Mouse (Mus musculus) heart, adult 2 months (tissue): ENCODE data around the gene Smtn. TPM values are rescaled to one million over a fixed set of nuclear protein-coding genes. Genes with fewer than 3 reads are reported as not detected.

Experiments
- DNase-seq, 2 experiments: peaks; one replicate each; pipeline ENCODE4 v3.0.0; 2021
- H3K27ac ChIP-seq: fragments of 200-600 bp; 2 replicates; pipeline ENCODE4 v1.8.1; 2022
- H3K27me3 ChIP-seq: fragments of 200-500 bp; 2 replicates; pipeline ENCODE4 v1.6.1; 2012; ENCODE audit warnings: mild to moderate bottlenecking, low read length, inconsistent platforms, mixed read lengths; ENCODE audit not compliant: control insufficient read depth, insufficient read depth
- H3K36me3 ChIP-seq: fragments of 200-500 bp; 2 replicates; pipeline ENCODE4 v1.6.1; 2012; ENCODE audit warnings: low read length, inconsistent platforms; ENCODE audit not compliant: control insufficient read depth, insufficient read depth
- H3K4me1 ChIP-seq: fragments of 200-500 bp; 2 replicates; pipeline ENCODE4 v1.6.1; 2011; ENCODE audit warnings: low read length; ENCODE audit not compliant: control insufficient read depth, insufficient read depth
- H3K4me3 ChIP-seq: fragments of 200-600 bp; 2 replicates; pipeline ENCODE4 v1.8.1; 2022
- H3K79me2 ChIP-seq: fragments of 200-500 bp; replicated peaks from 2 replicates; pipeline ENCODE4 v1.6.1; 2012; ENCODE audit warnings: mild to moderate bottlenecking, inconsistent platforms, low read length, moderate library complexity, mixed read lengths; ENCODE audit not compliant: control insufficient read depth, insufficient read depth
- H3K9ac ChIP-seq: fragments of 200-500 bp; 2 replicates; pipeline ENCODE4 v1.6.1; 2012; ENCODE audit warnings: low read depth, mild to moderate bottlenecking, control low read depth, inconsistent platforms, low read length, mixed read lengths
- CTCF ChIP-seq: fragments of 200-600 bp; IDR thresholded peaks from 2 replicates; pipeline ENCODE4 v1.8.1; 2022; ENCODE audit warnings: antibody characterized with exemption, mild to moderate bottlenecking, moderate library complexity
- EP300 ChIP-seq: fragments of 200-500 bp; IDR thresholded peaks from 2 replicates; pipeline ENCODE4 v1.6.1; 2011; ENCODE audit warnings: low read depth, low read length, control low read depth; ENCODE audit not compliant: insufficient read depth
- POLR2A ChIP-seq: fragments of 200-500 bp; IDR thresholded peaks from 2 replicates; pipeline ENCODE4 v1.6.1; 2011; ENCODE audit warnings: mild to moderate bottlenecking, low read depth, low read length, control low read depth; ENCODE audit not compliant: insufficient read depth
- WGBS: fragments of 180-500 bp; shearing (Covaris S2); methylation state at CpG from one replicate; pipeline ENCODE4 v1.1.7; 2018; 5-methylcytosine and 5-hydroxymethylcytosine counted together
- intact Hi-C: fragments of 180-260 bp; cut with DNase I; formaldehyde crosslinking; loops from one replicate; pipeline ENCODE4 v1.15.1; 2025
- polyA plus RNA-seq: library from polyadenylated mRNA; depleted of rRNA; stranded (reverse); fragments of >200 nt; gene quantifications from 2 replicates; pipeline ENCODE4 v1.2.3, GENCODE M21; 2012
- total RNA-seq, 2 experiments: library from RNA; stranded (reverse); gene quantifications; 2 replicates each; pipeline ENCODE4 v1.2.3; 2021

The Smtn gene
- total and polyA plus RNA-seq, 3 experiments = 137 to 167 (median 154) TPM

DNA sequence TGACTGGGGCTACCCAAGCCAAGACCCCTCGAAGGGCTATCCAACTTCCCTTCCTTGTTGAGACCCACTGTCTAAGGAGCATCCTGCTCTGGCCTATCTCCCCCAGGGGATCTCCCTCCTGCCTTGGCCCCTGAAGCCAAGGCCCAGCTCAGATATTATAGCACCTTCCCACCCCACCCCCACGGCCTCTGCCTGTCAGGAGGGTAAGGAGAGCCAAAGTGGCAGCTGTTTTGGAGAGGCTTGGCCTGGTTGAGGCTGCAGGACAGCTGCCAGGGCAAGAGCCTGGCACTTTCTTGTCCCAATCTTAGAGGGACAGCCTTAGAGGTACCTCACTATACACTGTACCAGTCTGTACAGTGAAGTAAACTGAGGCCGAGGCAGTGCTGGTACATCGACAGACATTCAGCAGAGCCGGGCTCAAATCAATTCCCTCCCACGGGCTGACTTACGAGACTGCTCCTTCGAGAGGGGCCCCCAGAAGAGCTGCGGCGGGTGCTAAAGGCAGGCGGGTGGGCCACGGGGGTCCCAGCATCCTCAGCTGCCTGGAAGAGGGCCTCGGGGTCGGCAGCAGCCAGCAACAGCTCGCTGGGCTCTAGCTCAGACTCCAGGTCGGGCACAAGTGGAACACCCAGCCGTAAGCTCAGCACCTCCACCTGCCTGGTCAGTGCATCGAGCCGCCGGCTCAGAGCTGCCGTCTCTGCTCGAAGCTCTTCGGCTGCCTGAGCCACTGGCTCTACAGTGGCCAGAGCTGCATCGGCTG, 13.3 kb downstream of the Smtn start:
- 60% methylated on average over 24 of the region's 24 CpGs for WGBS
- Histone ChIP-seq H3K79me2 (no peaks in the 10 kb centered on the region), H3K4me3 (peak overlapping the region; percentile 32), H3K4me1 (no peaks in the 10 kb centered on the region; the same call in 1 of the 2 replicates), H3K27ac (peak overlapping the region; percentile 91), H3K9ac (peak overlapping the region; percentile 76), H3K36me3 (peaks cover 2% of the 10 kb centered on the region; the same call in 1 of the 2 replicates), H3K27me3 (no peaks in the 10 kb centered on the region)
- intact Hi-C loops = no loop called here
- TF ChIP-seq EP300 (no peak), POLR2A (0 out of 2 replicates have a peak, but pooled peaks have one; percentile 28), CTCF (no peak)
- peak; percentile 57 to 69 for DNase-seq

DNA sequence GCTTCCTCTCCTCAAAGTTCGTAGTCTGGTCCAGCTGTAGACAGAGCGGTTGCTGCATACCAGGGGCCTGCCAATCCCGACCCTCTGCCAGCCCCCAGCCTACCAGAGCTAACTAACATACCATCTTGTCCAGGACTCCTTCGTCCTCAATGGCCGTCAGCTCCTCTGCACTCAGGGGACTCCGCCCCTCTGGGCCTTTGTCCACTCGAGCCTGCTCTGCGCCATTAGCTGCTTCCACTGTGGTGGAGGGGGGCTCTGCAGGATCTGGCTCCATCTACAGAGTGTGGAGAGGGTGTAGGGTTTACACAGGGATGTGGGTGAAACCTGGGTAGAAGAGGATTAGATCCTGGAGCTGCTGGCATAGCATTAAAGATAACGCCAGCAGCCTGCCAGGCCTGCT, 14.2 kb downstream of the Smtn start:
- Histone ChIP-seq H3K36me3 (peaks cover 2% of the 10 kb centered on the region; the same call in 1 of the 2 replicates), H3K27ac (peak overlapping the region; percentile 91)
- intact Hi-C loops = no loop called here

DNA sequence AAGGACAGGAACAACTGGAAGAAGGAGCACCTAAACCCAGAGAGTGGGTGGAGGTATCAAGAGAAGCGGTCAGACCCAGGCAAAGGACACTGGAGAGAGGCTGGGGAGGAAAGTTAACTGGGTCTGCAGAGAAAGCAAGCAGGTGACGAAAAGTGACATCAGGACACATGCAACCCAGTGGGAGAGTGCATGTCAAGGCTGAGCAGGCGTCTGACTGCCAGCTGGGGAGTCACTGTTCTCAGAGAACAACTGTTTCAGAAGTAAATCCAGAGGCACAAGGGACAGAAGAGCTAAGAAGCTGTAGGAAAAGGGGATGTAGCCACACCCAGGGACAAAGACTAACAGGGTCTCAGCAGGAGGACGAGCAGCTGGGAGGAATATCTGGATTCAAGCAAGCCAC, 14.9 kb downstream of the Smtn start:
- Histone ChIP-seq H3K9ac (no peak overlapping the region), H3K27me3 (no peaks in the 10 kb centered on the region), H3K4me1 (peaks cover 1% of the 10 kb centered on the region; the same call in 1 of the 2 replicates), H3K4me3 (no peak overlapping the region), H3K27ac (peak overlapping the region; percentile 91; the same call in 1 of the 2 replicates), H3K79me2 (no peaks in the 10 kb centered on the region), H3K36me3 (peaks cover 2% of the 10 kb centered on the region; the same call in 1 of the 2 replicates)
- no peak for DNase-seq
- WGBS = 56% methylated on average over 4 of the region's 4 CpGs
- TF ChIP-seq POLR2A = no peak
- no peak for TF ChIP-seq CTCF
- no peak for TF ChIP-seq EP300
- intact Hi-C loops = no loop called here

More for the DNA sequence above, 14.2 kb downstream of the Smtn start:
- 60% methylated on average over 9 of the region's 9 CpGs for WGBS
- no peaks in the 10 kb centered on the region for H3K79me2 ChIP-seq
- DNase-seq = peak in 1 of 2 experiments; percentile 49
- TF ChIP-seq CTCF = no peak
- 0 out of 2 replicates have a peak, but pooled peaks have one; percentile 23 for TF ChIP-seq POLR2A
- peak overlapping the region; percentile 32 for H3K4me3 ChIP-seq
- H3K27me3 ChIP-seq = no peaks in the 10 kb centered on the region
- H3K4me1 ChIP-seq = peaks cover 1% of the 10 kb centered on the region; the same call in 1 of the 2 replicates
- H3K9ac ChIP-seq = peak overlapping the region; percentile 25

DNA sequence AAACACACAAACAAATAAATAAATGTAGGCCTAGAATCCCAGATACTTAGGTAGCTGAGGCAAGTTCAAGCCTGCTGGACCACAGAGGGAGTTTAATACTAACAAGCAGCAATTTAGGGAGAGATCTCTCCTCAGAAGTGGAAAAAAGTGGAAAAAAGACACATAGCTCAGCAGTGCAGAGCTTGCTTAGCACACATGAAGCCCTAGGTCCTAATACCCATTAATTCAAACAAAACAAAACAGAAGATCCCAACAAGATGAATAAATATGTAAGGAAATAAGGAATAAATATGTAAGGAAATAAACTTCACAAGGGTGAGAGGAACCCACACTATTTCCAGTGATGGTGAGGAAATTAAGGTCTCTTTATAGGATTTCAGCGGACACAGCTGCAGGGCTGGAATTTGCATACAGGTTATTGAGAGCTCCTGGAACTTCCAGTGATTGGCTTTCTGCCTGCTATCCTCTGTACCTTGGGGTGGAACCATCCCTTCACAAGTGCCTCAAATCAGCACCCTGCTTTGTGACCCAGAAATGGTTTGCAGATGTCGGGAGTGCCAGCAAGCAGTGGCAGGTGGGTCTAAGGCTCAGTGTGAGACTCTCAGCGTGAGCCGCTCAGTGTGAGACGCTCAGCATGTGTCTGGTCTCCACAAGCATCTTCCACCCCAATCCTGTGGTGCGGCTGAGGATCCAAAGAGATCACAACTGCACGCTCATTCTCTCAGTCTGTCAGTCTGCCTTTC, 16.4 kb downstream of the Smtn start:
- Histone ChIP-seq H3K27ac (no peak overlapping the region), H3K9ac (no peak overlapping the region), H3K4me3 (no peak overlapping the region), H3K27me3 (no peaks in the 10 kb centered on the region), H3K79me2 (no peaks in the 10 kb centered on the region), H3K36me3 (peaks cover 2% of the 10 kb centered on the region), H3K4me1 (peaks cover 1% of the 10 kb centered on the region; the same call in 1 of the 2 replicates)
- TF ChIP-seq POLR2A = no peak
- no peak for TF ChIP-seq EP300
- no peak for TF ChIP-seq CTCF
- WGBS = 84% methylated on average over 7 of the region's 7 CpGs
- no peak for DNase-seq
- intact Hi-C loops = no loop called here

DNA sequence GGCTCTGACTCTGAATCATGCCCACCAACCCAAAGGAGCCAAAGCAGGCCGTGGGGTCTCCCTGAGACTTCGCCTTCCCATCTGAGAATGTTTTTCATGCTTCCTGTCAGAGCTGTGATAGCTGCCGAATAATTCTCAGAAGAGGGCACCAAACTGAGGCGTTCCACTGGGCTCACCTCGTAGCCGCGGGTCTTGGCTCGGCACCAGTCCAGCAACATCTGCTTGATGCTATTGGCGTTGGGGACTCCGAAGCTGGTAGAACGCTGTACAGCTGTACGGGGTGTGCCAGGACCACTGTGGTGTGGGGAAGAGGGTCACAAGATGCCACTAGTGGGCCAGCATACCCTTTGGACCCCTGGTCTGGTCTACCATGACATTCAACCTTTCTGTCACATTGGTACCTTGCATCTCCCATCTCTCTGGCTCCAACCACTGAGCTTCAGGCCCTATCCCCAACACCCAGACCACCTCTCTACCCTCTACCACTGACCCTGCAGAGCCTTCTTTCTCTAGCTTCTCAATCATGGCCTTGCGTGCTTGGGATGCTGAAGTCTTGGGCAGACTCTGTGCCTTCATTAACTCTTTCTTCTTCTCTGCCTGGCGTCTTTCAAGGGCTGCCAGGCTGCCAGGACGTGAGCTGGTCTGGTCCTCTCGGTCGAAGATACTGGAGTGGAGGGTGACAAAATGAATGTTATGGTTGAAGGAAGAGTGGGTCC, 18.0 kb downstream of the Smtn start:
- DNase-seq = no peak
- Histone ChIP-seq H3K36me3 (peaks cover 2% of the 10 kb centered on the region), H3K4me1 (peaks cover 7% of the 10 kb centered on the region), H3K27ac (no peak overlapping the region), H3K79me2 (no peaks in the 10 kb centered on the region), H3K27me3 (no peaks in the 10 kb centered on the region), H3K9ac (no peak overlapping the region), H3K4me3 (no peak overlapping the region)
- 0 out of 2 replicates have a peak, but pooled peaks have one; percentile 8 for TF ChIP-seq POLR2A
- no peak for TF ChIP-seq EP300
- intact Hi-C loops = no loop called here
- 76% methylated on average over 17 of the region's 17 CpGs for WGBS
